In the genomic region with DNA sequence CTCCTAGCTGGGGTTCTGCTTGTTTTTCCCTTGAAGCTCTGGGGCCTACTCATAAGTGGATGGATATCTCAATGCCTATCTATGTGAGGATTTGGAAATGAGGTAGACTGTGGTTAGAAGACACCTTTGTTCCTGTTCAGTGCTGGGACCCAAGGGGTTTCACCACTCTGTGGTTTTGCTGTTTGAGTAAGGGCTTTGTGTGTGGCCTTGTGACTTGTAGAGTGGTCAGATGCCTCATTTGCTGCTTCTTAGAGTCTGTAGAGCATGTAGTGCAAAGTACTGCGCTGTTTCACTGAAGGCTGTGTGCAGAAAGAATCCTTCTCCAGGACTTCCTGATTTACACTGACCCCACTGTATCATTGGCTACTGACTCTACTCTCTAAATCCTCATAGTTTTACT, we compare ENCODE assay signal across 14 mouse cellular contexts.
A peak's percentile ranks its signal among the peaks of the same experiment; 100 is the strongest.
DNase-seq lines count a peak whose midpoint lies in the region; ATAC-seq lines count a peak whose summit lies in the region.
"Had no signal": no experiment of that assay in that cellular context is flagged by ENCODE, and none has a peak within 500 bp of the region (broad histone marks: within the 10 kb centered on the region; RNA-seq: fewer than 3 reads in every experiment).

No protein-coding gene starts in this region.

- peak; percentile 4 to 34 for DNase-seq in cerebellum, postnatal 10 days
- DNase-seq in A20 (ENCODE audit: low read depth, low spot score) = peak; percentile 8
- DNase-seq in adipocyte (ENCODE audit: low spot score) = peak; percentile 14
- DNase-seq in lung, postnatal 25 days (ENCODE audit: low spot score) = no peak
- DNase-seq in layer of hippocampus, postnatal 36 days = no peak
- DNase-seq: embryo, embryonic 11 days; gastrocnemius, adult 2 months; liver; lung, embryonic 14.5 days; lung, postnatal 4 days; thymus, postnatal 25 days had no signal

- ATAC-seq in cerebellum, adult (ENCODE audit: insufficient number of reproducible peaks, low FRiP score, low TSS enrichment) = no peak
- peak; percentile 9; the same call in 1 of the 2 replicates for ATAC-seq in neutrophil, adult 5-6 weeks (ENCODE audit: extremely low read depth, insufficient number of reproducible peaks, low FRiP score, poor library complexity, severe bottlenecking)
- ATAC-seq: intestine, embryonic 15.5 days had no signal

Comparison
In these comparisons a context has a peak if more than half of its experiments do, and no peak if none do; other contexts are left out.
1. DNase-seq: peak in cerebellum, postnatal 10 days (2 of 2), A20 (single experiment) and adipocyte (single experiment); none in lung, postnatal 25 days (single experiment) and layer of hippocampus, postnatal 36 days (0 of 2).